Mouse (Mus musculus) embryonic facial prominence, embryonic 12.5 days (tissue): ENCODE results near the gene Mpp4. TPM values are rescaled to one million over a fixed set of nuclear protein-coding genes. Genes with fewer than 3 reads are reported as not detected.

Experiments used
- ATAC-seq: fragments of 200-750 bp; cut with Nextera tagmentation; 2 replicates; pipeline ENCODE4 v1.8.0; 2017; ENCODE audit not compliant: insufficient number of reproducible peaks, insufficient read depth, low FRiP score, low TSS enrichment
- H3K27ac ChIP-seq: fragments of 300-500 bp; sonication (generic); 2 replicates; pipeline ENCODE4 v1.5.1; 2016; ENCODE audit warnings: mild to moderate bottlenecking
- H3K27me3 ChIP-seq: fragments of 300-500 bp; sonication (generic); 2 replicates; pipeline ENCODE4 v1.6.1; 2016; ENCODE audit warnings: mild to moderate bottlenecking, moderate library complexity
- H3K36me3 ChIP-seq: fragments of 300-500 bp; sonication (generic); 2 replicates; pipeline ENCODE4 v1.6.1; 2016; ENCODE audit warnings: mild to moderate bottlenecking
- H3K4me1 ChIP-seq: fragments of 300-500 bp; sonication (generic); 2 replicates; pipeline ENCODE4 v1.6.1; 2016
- H3K4me2 ChIP-seq: fragments of 300-500 bp; sonication (generic); replicated peaks from 2 replicates; pipeline ENCODE4 v1.6.1; 2016; ENCODE audit warnings: mild to moderate bottlenecking, moderate library complexity
- H3K4me3 ChIP-seq: fragments of 300-500 bp; sonication (generic); 2 replicates; pipeline ENCODE4 v1.5.1; 2016; ENCODE audit warnings: mild to moderate bottlenecking
- H3K9ac ChIP-seq: fragments of 300-500 bp; sonication (generic); 2 replicates; pipeline ENCODE4 v1.6.1; 2016; ENCODE audit warnings: mild to moderate bottlenecking, moderate library complexity
- H3K9me3 ChIP-seq: fragments of 300-500 bp; sonication (generic); 2 replicates; pipeline ENCODE4 v1.6.1; 2016; ENCODE audit warnings: mild to moderate bottlenecking, moderate library complexity
- WGBS: fragments of 180-500 bp; shearing (Covaris S2); methylation state at CpG from one replicate; pipeline ENCODE4 v1.1.7; 2016; 5-methylcytosine and 5-hydroxymethylcytosine counted together
- polyA plus RNA-seq: library from polyadenylated mRNA; unstranded; fragments of >200 nt; fragmentation: Nextera tagmentation; extraction: Ambion mirVana; gene quantifications from 2 replicates; pipeline ENCODE4 v1.2.1, GENCODE M21; 2016

Mpp4 gene
- 0.19 and 0.32 TPM in 2 replicates for polyA plus RNA-seq

DNA sequence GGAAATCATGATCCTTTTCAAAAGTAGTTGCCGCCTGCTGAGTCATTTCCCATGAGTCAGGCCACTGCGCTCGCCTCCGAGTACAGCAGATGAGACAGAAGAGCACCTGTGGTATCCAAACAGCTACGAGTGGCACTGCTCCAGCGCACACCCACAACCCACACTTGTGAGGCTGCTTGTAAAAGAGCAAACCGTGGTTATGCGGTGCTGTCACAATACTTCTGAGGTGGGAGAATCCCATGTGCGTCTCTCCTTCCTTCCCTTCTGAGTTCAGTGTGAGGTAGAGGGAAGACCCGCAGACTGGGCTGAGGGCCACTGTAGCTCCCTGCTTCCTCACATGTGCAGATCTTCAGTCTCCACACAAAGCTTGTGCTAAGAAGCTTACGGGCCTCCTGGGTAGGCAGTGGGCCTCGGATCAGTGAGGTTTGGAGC is at the start of gene Mpp4:
TSS of gene Mpp4 (minus strand) at position 360 of the 432 bp plus-strand sequence.
- WGBS = 45% methylated on average over 12 of the region's 12 CpGs
- no peak within 1 kb of the TSS for H3K27ac ChIP-seq

DNA sequence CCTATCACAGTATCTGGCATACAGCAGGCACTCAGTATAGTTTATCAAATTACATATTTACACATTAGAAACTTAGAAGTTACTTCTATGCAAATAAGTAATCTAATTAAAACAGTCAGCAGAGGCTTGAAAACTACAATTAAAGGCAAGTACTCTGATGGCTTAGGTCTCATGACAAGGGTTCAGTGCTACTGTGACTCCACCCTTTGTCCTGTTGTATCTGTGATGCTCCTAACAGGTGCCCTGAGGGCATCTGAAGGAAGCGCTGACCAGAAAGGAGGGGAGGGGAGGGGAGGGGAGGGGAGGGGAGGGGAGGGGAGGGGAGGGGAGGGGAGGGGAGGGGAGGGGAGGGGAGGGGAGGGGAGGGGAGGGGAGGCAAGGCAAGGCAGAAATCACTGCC is 49.8 kb upstream of the Mpp4 start:
- no CpG with 5 or more reads among the region's 1 CpGs for WGBS
- no peaks in the 10 kb centered on the region for H3K4me1 ChIP-seq

More for the DNA sequence above, at the start of gene Mpp4:
- ATAC-seq = no peak
- Histone ChIP-seq H3K36me3 (peaks cover 31% of the 10 kb centered on the region), H3K9me3 (no peaks in the 10 kb centered on the region), H3K4me2 (no peak within 1 kb of the TSS), H3K27me3 (no peaks in the 10 kb centered on the region), H3K9ac (no peak within 1 kb of the TSS), H3K4me3 (no peak within 1 kb of the TSS), H3K4me1 (peaks cover 10% of the 10 kb centered on the region; the same call in 1 of the 2 replicates)

DNA sequence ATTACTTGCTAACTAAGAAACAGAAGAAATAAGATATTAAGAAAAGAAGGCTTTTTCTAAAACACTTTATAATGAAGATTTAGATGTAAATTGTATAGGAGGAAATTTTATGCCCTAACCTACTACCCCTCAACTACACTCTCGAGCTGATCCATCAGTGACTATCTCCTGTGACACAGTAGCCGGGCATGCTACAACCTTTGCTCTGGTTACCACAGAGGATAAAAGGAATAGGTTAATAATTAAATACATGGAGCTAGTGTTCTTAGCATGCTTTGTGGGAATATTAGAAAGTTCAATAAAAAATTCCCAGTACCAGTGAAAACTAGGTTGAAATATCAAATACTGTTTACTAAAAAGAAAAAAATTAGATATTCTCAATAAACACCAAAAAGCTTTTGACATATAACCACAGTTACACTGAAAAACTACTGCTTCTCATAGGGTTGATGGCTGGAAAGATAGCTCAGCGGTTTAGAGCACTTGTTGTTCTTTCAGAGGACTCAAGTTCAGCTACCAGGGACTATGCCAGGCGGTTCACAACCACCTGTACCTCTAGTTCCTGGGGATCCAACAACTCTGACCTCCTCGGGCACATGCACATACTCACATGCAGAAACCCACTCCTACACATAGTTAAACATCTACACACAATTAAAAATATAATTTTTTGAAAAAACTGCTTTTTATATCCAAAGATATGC is 49.0 kb upstream of the Mpp4 start:
- WGBS = 84% methylated on average over 5 of the region's 5 CpGs
- Histone ChIP-seq H3K9me3 (no peaks in the 10 kb centered on the region), H3K9ac (no peak overlapping the region), H3K4me3 (no peak overlapping the region), H3K36me3 (peaks cover 30% of the 10 kb centered on the region), H3K4me1 (no peaks in the 10 kb centered on the region), H3K27me3 (no peaks in the 10 kb centered on the region), H3K27ac (no peak overlapping the region), H3K4me2 (no peak overlapping the region)
- ATAC-seq = no peak

More for the DNA sequence above, 49.8 kb upstream of the Mpp4 start:
- Histone ChIP-seq H3K27ac (no peak overlapping the region), H3K27me3 (no peaks in the 10 kb centered on the region), H3K9me3 (no peaks in the 10 kb centered on the region), H3K4me2 (no peak overlapping the region), H3K4me3 (no peak overlapping the region), H3K36me3 (peaks cover 24% of the 10 kb centered on the region), H3K9ac (no peak overlapping the region)
- ATAC-seq = no peak

DNA sequence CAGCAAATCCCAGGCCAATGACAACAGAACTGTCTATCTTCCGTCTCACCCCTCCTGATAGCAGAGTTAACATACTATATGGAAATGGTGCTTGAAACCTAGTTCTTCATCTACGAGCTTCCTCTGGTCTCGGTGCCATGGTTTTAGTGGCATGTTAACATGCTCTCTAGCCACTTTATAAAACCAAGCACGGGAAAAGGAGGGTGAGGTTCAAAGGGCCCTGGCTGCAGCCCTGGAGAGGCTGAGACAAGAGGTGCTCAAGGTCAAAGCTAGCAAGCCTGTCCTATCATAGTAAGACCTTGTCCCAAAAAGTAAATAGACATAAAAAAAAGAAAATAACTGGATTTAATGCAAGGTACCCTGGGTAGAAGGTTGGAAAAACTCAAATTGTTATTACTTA is 48.5 kb upstream of the Mpp4 start:
- H3K9me3 ChIP-seq = no peaks in the 10 kb centered on the region
- 81% methylated on average over 4 of the region's 4 CpGs for WGBS
- H3K9ac ChIP-seq = no peak overlapping the region
- ATAC-seq = no peak
- H3K4me3 ChIP-seq = no peak overlapping the region
- no peaks in the 10 kb centered on the region for H3K4me1 ChIP-seq
- no peaks in the 10 kb centered on the region for H3K27me3 ChIP-seq
- H3K4me2 ChIP-seq = no peak overlapping the region
- peaks cover 32% of the 10 kb centered on the region for H3K36me3 ChIP-seq
- H3K27ac ChIP-seq = no peak overlapping the region

DNA sequence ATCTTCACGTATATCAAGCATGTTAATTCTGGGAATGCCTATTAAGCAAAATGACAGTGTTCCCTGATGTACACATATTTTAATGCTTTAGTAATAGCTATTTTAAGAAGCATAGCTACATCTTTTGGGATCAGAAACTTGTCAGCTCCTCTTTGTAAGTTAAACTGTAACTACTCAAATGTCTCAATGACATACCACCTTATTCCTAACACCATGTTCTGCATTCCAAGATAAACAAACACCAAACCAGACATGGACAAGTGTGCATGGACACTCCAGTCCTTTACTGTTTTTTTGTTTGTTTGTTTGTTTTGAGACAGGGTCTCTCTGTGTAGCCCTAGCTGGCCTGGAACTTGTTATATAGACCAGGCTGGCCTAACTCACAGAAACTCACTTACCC is 45.1 kb upstream of the Mpp4 start:
- Histone ChIP-seq H3K9me3 (no peaks in the 10 kb centered on the region), H3K4me2 (no peak overlapping the region), H3K27ac (no peak overlapping the region), H3K9ac (no peak overlapping the region), H3K36me3 (peaks cover 22% of the 10 kb centered on the region), H3K4me3 (no peak overlapping the region), H3K27me3 (no peaks in the 10 kb centered on the region), H3K4me1 (no peaks in the 10 kb centered on the region)
- no peak for ATAC-seq
- 89% methylated on average over 1 of the region's 1 CpGs for WGBS

DNA sequence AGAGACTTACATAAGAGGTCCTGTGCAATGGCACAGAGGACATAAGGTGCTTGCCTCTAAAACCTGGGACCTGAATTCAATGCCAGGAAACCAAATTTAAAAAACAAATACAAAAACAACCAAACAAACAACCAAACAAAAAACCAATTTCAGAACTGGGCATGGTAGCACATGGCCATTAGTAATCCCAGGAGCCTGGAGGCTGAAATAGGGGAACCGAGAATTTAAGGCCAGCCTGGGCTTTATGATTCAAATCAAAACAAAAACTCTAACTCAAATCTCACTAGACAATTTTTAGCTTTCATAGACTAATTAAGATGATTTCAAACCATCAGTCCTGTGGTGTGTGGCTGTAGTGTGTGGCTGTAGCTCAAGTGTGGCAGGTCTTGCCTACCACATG is 41.3 kb upstream of the Mpp4 start:
- no peaks in the 10 kb centered on the region for H3K27me3 ChIP-seq
- H3K4me3 ChIP-seq = no peak overlapping the region
- H3K4me1 ChIP-seq = no peaks in the 10 kb centered on the region
- H3K4me2 ChIP-seq = no peak overlapping the region
- no peaks in the 10 kb centered on the region for H3K9me3 ChIP-seq
- ATAC-seq = no peak
- WGBS = 83% methylated on average over 1 of the region's 1 CpGs
- H3K27ac ChIP-seq = no peak overlapping the region
- H3K36me3 ChIP-seq = peaks cover 37% of the 10 kb centered on the region
- no peak overlapping the region for H3K9ac ChIP-seq

DNA sequence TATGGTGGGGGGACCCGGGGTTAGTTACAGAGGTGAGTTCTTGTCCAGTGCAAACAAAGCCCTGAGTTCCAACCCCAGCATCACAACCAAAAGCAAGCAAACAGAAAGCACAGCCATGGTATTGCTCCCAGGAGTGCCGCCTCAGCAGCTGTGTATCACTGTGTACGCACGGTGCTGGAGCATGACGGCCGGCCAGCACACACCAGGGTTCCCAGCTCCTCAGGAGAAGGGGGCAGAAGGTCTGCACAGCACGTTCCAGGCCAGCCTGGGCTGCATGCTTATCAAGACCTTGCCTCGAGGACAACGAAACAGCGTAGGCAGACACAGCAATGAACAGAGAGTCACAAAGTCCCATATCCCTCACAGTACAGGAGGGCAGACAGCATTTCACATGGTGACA is 39.2 kb upstream of the Mpp4 start:
- Histone ChIP-seq H3K9me3 (no peaks in the 10 kb centered on the region), H3K36me3 (peaks cover 25% of the 10 kb centered on the region), H3K4me3 (no peak overlapping the region), H3K4me2 (no peak overlapping the region), H3K9ac (no peak overlapping the region), H3K27me3 (no peaks in the 10 kb centered on the region), H3K4me1 (no peaks in the 10 kb centered on the region), H3K27ac (no peak overlapping the region)
- WGBS = 91% methylated on average over 10 of the region's 10 CpGs
- ATAC-seq = no peak

DNA sequence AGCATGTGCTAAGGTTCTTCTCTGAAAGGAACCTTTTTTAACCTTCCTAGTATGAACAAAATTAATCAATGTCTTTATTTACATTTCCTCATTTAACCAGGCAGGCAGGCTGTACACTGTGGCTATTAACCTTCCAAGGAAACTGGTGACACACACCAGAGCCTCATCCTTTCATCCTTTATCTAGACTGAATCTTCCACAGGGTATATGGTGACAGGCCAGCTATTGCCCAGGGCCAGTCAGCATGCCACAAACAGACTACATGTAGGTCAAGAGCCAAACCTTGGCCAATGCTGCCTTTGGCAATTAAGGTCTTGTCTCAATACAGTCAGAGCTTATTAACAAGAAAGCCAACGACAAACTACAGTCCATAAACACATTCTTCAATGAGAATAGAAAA is 38.4 kb upstream of the Mpp4 start:
- Histone ChIP-seq H3K4me1 (no peaks in the 10 kb centered on the region), H3K4me2 (no peak overlapping the region), H3K9me3 (no peaks in the 10 kb centered on the region), H3K27me3 (no peaks in the 10 kb centered on the region), H3K4me3 (no peak overlapping the region), H3K36me3 (peaks cover 21% of the 10 kb centered on the region), H3K9ac (no peak overlapping the region), H3K27ac (no peak overlapping the region)
- 83% methylated on average over 1 of the region's 1 CpGs for WGBS
- ATAC-seq = no peak

DNA sequence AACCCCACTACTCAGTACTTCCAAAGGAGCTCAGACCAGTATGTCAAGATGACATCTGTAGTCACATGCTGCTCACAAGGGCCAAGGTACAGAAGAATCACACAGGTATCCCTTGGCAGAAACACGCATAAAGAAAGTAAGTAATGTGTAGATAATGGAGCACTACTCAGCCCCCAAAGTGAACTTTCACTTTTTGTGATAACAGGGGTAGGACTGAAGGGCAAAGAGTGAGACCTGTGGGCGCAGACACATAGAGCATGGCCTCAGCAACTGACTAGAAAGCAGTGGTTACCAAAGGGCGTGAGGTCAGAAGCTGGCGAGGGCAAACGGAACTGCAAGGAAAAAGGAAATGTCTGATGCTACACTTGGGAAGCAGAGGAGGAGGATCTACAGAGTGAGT is 37.8 kb upstream of the Mpp4 start:
- no peak for ATAC-seq
- H3K9me3 ChIP-seq = no peaks in the 10 kb centered on the region
- no peaks in the 10 kb centered on the region for H3K4me1 ChIP-seq
- 87% methylated on average over 5 of the region's 5 CpGs for WGBS
- H3K4me2 ChIP-seq = no peak overlapping the region
- no peaks in the 10 kb centered on the region for H3K27me3 ChIP-seq
- H3K9ac ChIP-seq = no peak overlapping the region
- H3K36me3 ChIP-seq = peaks cover 26% of the 10 kb centered on the region
- no peak overlapping the region for H3K4me3 ChIP-seq
- no peak overlapping the region for H3K27ac ChIP-seq

DNA sequence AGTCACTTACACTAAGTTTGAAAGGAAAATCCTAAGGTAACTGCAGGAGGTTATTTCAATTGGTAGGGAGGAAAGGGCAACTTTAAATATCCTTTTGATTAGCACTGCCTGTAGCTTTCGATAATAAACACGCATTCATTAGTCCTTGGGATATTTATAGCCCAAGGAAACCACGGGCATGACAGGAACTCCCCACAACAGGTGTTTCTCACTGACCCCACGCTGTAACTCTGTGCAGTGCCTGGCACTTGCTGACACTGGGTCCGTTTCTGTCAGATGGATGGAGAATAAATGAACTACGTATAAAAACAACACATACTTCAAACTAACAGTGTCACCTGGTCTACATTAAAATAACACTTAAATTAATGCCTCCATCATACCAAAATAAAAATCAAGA is 31.8 kb upstream of the Mpp4 start:
- no peaks in the 10 kb centered on the region for H3K4me1 ChIP-seq
- H3K9me3 ChIP-seq = no peaks in the 10 kb centered on the region
- H3K4me3 ChIP-seq = no peak overlapping the region
- no peak overlapping the region for H3K9ac ChIP-seq
- no peak overlapping the region for H3K27ac ChIP-seq
- no peak for ATAC-seq
- H3K27me3 ChIP-seq = no peaks in the 10 kb centered on the region
- WGBS = 66% methylated on average over 6 of the region's 6 CpGs
- H3K4me2 ChIP-seq = no peak overlapping the region
- H3K36me3 ChIP-seq = peaks cover 28% of the 10 kb centered on the region

DNA sequence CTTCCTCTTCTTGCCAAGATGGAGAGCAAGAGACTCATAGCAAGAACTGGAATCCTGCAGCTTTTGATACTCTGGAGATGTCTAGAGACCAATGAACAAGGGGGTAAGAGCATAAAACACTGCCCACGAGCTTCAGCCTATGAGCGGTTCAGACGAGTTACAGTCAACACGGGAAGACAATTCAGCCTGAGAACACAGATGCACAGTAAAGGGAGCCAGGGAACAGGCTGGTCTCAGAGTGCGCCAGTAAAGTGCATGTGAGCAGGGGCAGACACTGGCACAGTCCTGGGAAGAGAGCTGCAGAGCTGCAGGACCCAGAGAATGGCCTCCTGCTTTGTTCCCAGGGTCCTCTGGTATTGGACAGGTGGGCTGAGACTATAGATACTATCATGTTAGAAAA is 24.6 kb upstream of the Mpp4 start:
- Histone ChIP-seq H3K4me3 (no peak overlapping the region), H3K27ac (no peak overlapping the region), H3K36me3 (peaks cover 20% of the 10 kb centered on the region), H3K9me3 (no peaks in the 10 kb centered on the region), H3K9ac (no peak overlapping the region), H3K4me2 (no peak overlapping the region), H3K27me3 (no peaks in the 10 kb centered on the region), H3K4me1 (no peaks in the 10 kb centered on the region)
- no peak for ATAC-seq
- 88% methylated on average over 5 of the region's 5 CpGs for WGBS

DNA sequence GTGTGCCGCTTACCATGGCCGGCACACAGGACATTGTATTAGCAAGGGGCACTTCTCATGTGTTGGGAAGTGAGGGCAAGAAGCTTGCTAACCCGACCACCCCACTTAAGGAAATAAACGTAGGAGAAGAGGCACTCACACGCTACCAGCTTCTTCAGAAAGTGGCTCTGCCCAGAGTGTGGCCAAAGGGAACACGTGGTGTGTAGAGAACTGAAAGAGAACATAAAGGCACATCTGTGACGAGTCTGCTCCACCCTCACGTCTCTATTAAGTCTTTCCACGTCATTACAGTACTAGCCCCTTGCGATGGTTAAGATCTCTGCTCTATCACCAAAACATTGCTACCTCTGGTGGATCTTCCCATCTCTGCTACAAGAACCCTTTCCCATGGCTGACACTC is 23.1 kb upstream of the Mpp4 start:
- Histone ChIP-seq H3K4me2 (no peak overlapping the region), H3K4me1 (no peaks in the 10 kb centered on the region), H3K36me3 (peaks cover 29% of the 10 kb centered on the region), H3K4me3 (no peak overlapping the region), H3K27ac (no peak overlapping the region), H3K9me3 (no peaks in the 10 kb centered on the region), H3K9ac (no peak overlapping the region), H3K27me3 (no peaks in the 10 kb centered on the region)
- WGBS = 88% methylated on average over 10 of the region's 10 CpGs
- no peak for ATAC-seq
